Mouse (Mus musculus) 416B (cell line): ENCODE measurements at regions not wholly inside any gene's neighbourhood (a gene's known extent, or its start where the extent isn't known, plus 50 kb on each side); places are given as distances from the start of the nearest gene placed in this dataset.

ENCODE experiments used
- DNase-seq: peaks from one replicate; pipeline ENCODE4 v3.0.0; 2011; ENCODE audit warnings: low read depth

- no peak for DNase-seq
Measured at GRCm38 (mm10) chr1:71763530-71763929, 110.5 kb upstream of the Fn1 start.

- no peak for DNase-seq
Measured at GRCm38 (mm10) chr1:71760342-71760741, 107.3 kb upstream of the Fn1 start.

GRCm38 (mm10) chr1:71757236-71757635 lies 104.2 kb upstream of the Fn1 start:
- DNase-seq, result no peak

- no peak for DNase-seq
Measured at GRCm38 (mm10) chr1:71756159-71756558, 103.2 kb upstream of the Fn1 start.

- no peak for DNase-seq
Measured at GRCm38 (mm10) chr1:71755435-71755834, 102.4 kb upstream of the Fn1 start.

- DNase-seq, result no peak
Measured at GRCm38 (mm10) chr1:71752351-71752750, 99.4 kb upstream of the Fn1 start.

GRCm38 (mm10) chr1:71751601-71752000 lies 98.6 kb upstream of the Fn1 start:
- DNase-seq, result no peak

GRCm38 (mm10) chr1:71735606-71736005 lies 82.6 kb upstream of the Fn1 start:
- DNase-seq, result no peak

- no peak for DNase-seq
Measured at GRCm38 (mm10) chr1:71731623-71732022, 78.6 kb upstream of the Fn1 start.

- peak; percentile 63 for DNase-seq
Measured at GRCm38 (mm10) chr1:71731011-71731410, 78.0 kb upstream of the Fn1 start.

GRCm38 (mm10) chr1:71728852-71729347 lies 75.9 kb upstream of the Fn1 start:
- no peak for DNase-seq

- DNase-seq, result no peak
Measured at GRCm38 (mm10) chr1:71723816-71724215, 70.8 kb upstream of the Fn1 start.

GRCm38 (mm10) chr1:71723039-71723397 lies 70.0 kb upstream of the Fn1 start:
- DNase-seq, result no peak

- peak; percentile 1 for DNase-seq
Measured at GRCm38 (mm10) chr1:71722211-71723038, 69.4 kb upstream of the Fn1 start.
